Mouse (Mus musculus): ENCODE results near the gene Strn3.
"Not testable (repeated sequence)": the region's sequence is repeated elsewhere in the genome, so short reads cannot be mapped to it uniquely, and the experiment has no call there.

Gene Strn3

DNA sequence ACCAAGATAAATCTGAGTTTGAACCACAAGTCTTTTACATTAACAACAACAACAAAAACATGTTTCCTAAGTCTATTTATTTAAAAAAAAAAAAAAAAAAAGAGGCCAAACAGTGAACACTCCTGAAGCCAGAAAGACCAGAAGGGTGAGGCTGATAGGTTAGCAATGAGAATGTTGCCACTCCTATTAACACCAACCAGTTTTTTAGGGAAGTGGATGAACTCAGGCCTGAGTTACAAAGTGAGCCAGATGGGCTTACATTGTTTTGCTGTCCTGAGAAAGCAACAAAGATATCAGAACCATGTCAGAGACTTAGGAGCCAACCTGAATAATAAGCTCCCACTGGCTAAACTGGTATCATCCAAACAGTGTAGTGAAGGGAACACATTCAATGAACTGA lies 71.1 kb downstream of the Strn3 start:
- DNase-seq (ENCODE audit: low read depth, low spot score), result no peak

GRCm38 (mm10) chr12:51612361-51612760 lies 79.3 kb downstream of the Strn3 start:
- DNase-seq (ENCODE audit: low read depth, low spot score), result no peak

- no peak for DNase-seq (ENCODE audit: low read depth, low spot score)
Observed at GRCm38 (mm10) chr12:51606138-51606537, 85.6 kb downstream of the Strn3 start.

- no peak for DNase-seq (ENCODE audit: low read depth, low spot score)
Observed at GRCm38 (mm10) chr12:51603306-51603705, 88.4 kb downstream of the Strn3 start.

- no peak for DNase-seq (ENCODE audit: low read depth, low spot score)
Observed at GRCm38 (mm10) chr12:51594030-51594470, 97.6 kb downstream of the Strn3 start.

- DNase-seq (ENCODE audit: low read depth, low spot score), result no peak
Observed at GRCm38 (mm10) chr12:51593229-51594029, 98.3 kb downstream of the Strn3 start, which contains the start of gene Coch. Gene Coch, plus strand, starts transcription at chr12:51593341.

- no peak for DNase-seq (ENCODE audit: low read depth, low spot score)
Observed at GRCm38 (mm10) chr12:51592888-51593228, 98.8 kb downstream of the Strn3 start.

- no peak for DNase-seq (ENCODE audit: low read depth, low spot score)
Observed at GRCm38 (mm10) chr12:51591921-51592320, 99.8 kb downstream of the Strn3 start.

DNA sequence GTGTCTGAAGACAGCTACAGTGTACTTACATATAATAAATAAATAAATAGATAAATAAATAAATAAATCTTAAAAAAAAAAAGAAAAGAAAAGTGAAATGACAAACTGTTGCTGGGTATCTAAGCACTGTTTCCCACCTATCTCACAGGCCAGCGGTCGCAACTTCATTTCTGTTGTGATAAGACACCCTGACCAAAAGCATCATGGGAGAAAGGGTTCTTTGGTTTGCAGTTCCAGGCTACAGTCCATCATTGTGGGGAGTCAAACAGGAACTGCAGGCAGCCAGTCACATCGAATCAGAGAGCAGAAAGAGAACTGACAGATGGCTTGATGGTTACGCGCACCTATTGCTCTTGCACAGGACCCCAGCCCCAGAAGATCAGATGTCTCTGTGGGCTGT lies 102.4 kb downstream of the Strn3 start:
- DNase-seq (ENCODE audit: low read depth, low spot score), result no peak

GRCm38 (mm10) chr12:51577816-51578215 lies 113.9 kb downstream of the Strn3 start:
- DNase-seq (ENCODE audit: low read depth, low spot score), result not testable (repeated sequence)

- DNase-seq (ENCODE audit: low read depth, low spot score), result no peak
Observed at GRCm38 (mm10) chr12:51572651-51573050, 119.0 kb downstream of the Strn3 start.

- no peak for DNase-seq (ENCODE audit: low read depth, low spot score)
Observed at GRCm38 (mm10) chr12:51569944-51570343, 121.8 kb downstream of the Strn3 start.

DNA sequence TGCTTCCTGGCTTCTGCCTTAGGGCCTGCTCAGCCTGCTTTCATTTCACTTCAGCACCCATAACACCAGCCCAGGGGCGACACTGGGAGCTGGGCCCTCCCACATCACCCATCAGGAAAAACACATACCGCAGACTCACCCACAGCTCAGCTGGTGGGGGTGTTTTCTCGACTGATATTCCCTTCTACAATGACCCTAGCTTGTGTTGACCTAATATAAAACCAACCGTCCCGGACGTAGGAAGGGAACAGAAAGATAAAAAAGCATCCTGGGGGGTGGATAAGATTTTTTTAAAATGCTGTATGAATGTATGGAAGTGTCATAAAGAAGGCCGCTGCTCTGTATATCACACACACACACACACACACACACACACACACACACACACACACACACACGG lies 122.2 kb downstream of the Strn3 start:
- DNase-seq (ENCODE audit: low read depth, low spot score), result no peak

GRCm38 (mm10) chr12:51567225-51567624 lies 124.5 kb downstream of the Strn3 start:
- DNase-seq (ENCODE audit: low read depth, low spot score), result no peak

DNA sequence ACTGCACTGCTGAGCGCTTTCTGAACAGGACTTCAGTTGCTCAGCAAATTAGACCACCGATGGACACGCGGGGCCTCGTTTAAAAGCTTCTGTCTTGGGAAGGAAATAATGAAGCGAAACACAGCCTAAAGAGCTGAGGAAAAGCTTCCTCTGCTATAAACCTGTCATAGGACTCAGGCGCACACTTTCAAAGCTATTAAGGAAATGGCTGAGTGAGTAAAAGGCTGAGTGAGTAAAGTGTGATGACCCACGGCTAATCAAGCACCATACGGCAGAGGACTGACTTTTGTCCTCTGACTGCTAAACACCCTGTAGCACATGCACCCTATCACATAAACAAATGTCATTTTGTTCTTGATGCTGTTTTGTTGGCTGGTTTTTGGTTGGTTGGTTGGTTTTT lies 130.3 kb downstream of the Strn3 start:
- DNase-seq (ENCODE audit: low read depth, low spot score), result no peak
